In genomic region chr2:91308680-91309079, GRCm38 (mm10) we compare ENCODE assay signal across 17 mouse cellular contexts. TPM values are rescaled to one million over a fixed set of nuclear protein-coding genes. Genes with fewer than 3 reads are reported as not detected.
DNase-seq lines count a peak whose midpoint lies in the region; ATAC-seq and TF ChIP-seq lines count a peak whose summit lies in the region.
"Had no signal": no experiment of that assay in that cellular context is flagged by ENCODE, and none has a peak within 500 bp of the region (broad histone marks: within the 10 kb centered on the region; RNA-seq: fewer than 3 reads in every experiment).

No protein-coding gene starts in this region.

- TF ChIP-seq CTCF in intestine, postnatal 0 days (IDR thresholded peaks at IDR 0.05; ENCODE audit: low read depth), result no peak
- no peak for TF ChIP-seq CTCF in thymus, adult 2 months (IDR thresholded peaks at IDR 0.05; ENCODE audit: borderline replicate concordance, control insufficient read depth, extremely low read depth, insufficient read depth, low read length, poor library complexity)

- no peak overlapping the region for H3K9ac ChIP-seq in intestine, embryonic 15.5 days
- H3K9ac ChIP-seq in intestine, postnatal 0 days (ENCODE audit: low read depth, low read length), result no peak overlapping the region
- H3K9ac ChIP-seq in embryonic facial prominence, embryonic 14.5 days (ENCODE audit: low read depth, low read length), result no peak overlapping the region
- H3K9ac ChIP-seq: embryonic facial prominence, embryonic 13.5 days; lung, embryonic 15.5 days; neural tube, embryonic 15.5 days had no signal

- no peaks in the 10 kb centered on the region for H3K9me3 ChIP-seq in intestine, embryonic 15.5 days
- no peaks in the 10 kb centered on the region for H3K9me3 ChIP-seq in intestine, postnatal 0 days (ENCODE audit: control insufficient read depth)
- no peaks in the 10 kb centered on the region for H3K9me3 ChIP-seq in embryonic facial prominence, embryonic 14.5 days (ENCODE audit: control insufficient read depth, low read length)
- H3K9me3 ChIP-seq: embryonic facial prominence, embryonic 13.5 days; lung, embryonic 15.5 days; neural tube, embryonic 15.5 days had no signal

- no peak overlapping the region for H3K4me2 ChIP-seq in intestine, embryonic 15.5 days (replicated peaks)
- H3K4me2 ChIP-seq in intestine, postnatal 0 days (replicated peaks; ENCODE audit: low read depth), result no peak overlapping the region
- no peak overlapping the region for H3K4me2 ChIP-seq in embryonic facial prominence, embryonic 14.5 days (ENCODE audit: low read depth, low read length)
- H3K4me2 ChIP-seq: embryonic facial prominence, embryonic 13.5 days; lung, embryonic 15.5 days; neural tube, embryonic 15.5 days had no signal

- WGBS in intestine, embryonic 15.5 days, result 27% methylated on average over 5 of the region's 5 CpGs
- 21% methylated on average over 5 of the region's 5 CpGs for WGBS in intestine, postnatal 0 days
- 18% methylated on average over 5 of the region's 5 CpGs for WGBS in embryonic facial prominence, embryonic 14.5 days
- 4% methylated on average over 5 of the region's 5 CpGs for WGBS in thymus, adult 2 months

- ATAC-seq in intestine, embryonic 15.5 days, result peak; percentile 52
- no peak for ATAC-seq in intestine, postnatal 0 days
- ATAC-seq in embryonic facial prominence, embryonic 14.5 days (ENCODE audit: low read depth), result peak; percentile 81
- no peak for ATAC-seq in cerebellum, adult (ENCODE audit: insufficient number of reproducible peaks, low FRiP score, low TSS enrichment)
- ATAC-seq: forebrain, embryonic 14.5 days; hindbrain, postnatal 0 days had no signal

- DNase-seq in CD4-positive helper T cell, adult 2 months (ENCODE audit: low read depth, low spot score), result peak; percentile 6
- DNase-seq in embryonic facial prominence, embryonic 14.5 days (ENCODE audit: low spot score), result peak; percentile 69
- DNase-seq in thymus, adult 2 months, result peak; percentile 75
- DNase-seq in Muller cell, postnatal 12 days (ENCODE audit: inconsistent ontology term), result no peak
- no peak for DNase-seq in urinary bladder, postnatal 10 days (ENCODE audit: low spot score)
- DNase-seq: cerebellum, adult 2 months; heart, adult 11 months; right cerebral cortex, adult 18-20 months had no signal

- no peak overlapping the region for H3K27ac ChIP-seq in intestine, embryonic 15.5 days
- no peak overlapping the region for H3K27ac ChIP-seq in intestine, postnatal 0 days (ENCODE audit: low read depth, low read length)
- H3K27ac ChIP-seq in embryonic facial prominence, embryonic 14.5 days (replicated peaks; ENCODE audit: low read depth, low read length), result no peak overlapping the region
- H3K27ac ChIP-seq in thymus, adult 2 months (ENCODE audit: control insufficient read depth, insufficient read depth, low read length), result peak overlapping the region; percentile 51; the same call in 1 of the 2 replicates
- H3K27ac ChIP-seq: embryonic facial prominence, embryonic 13.5 days; hindbrain, postnatal 0 days; left cerebral cortex, adult 2 months; lung, embryonic 15.5 days; neural tube, embryonic 15.5 days had no signal

- TF ChIP-seq POLR2A in thymus, adult 2 months (IDR thresholded peaks at IDR 0.05; ENCODE audit: control insufficient read depth, extremely low read depth, insufficient read depth, low read length, poor library complexity), result no peak

- H3K4me1 ChIP-seq in intestine, embryonic 15.5 days (replicated peaks), result peaks cover 14% of the 10 kb centered on the region
- H3K4me1 ChIP-seq in intestine, postnatal 0 days (replicated peaks; ENCODE audit: control insufficient read depth, insufficient read depth, low read length), result no peaks in the 10 kb centered on the region
- no peaks in the 10 kb centered on the region for H3K4me1 ChIP-seq in embryonic facial prominence, embryonic 14.5 days (ENCODE audit: control insufficient read depth, insufficient read depth, low read length)
- H3K4me1 ChIP-seq in thymus, adult 2 months (replicated peaks; ENCODE audit: control insufficient read depth, insufficient read depth, low read length), result peaks cover 9% of the 10 kb centered on the region

- H3K4me3 ChIP-seq in intestine, embryonic 15.5 days (replicated peaks), result no peak overlapping the region
- H3K4me3 ChIP-seq in intestine, postnatal 0 days (ENCODE audit: low read depth, low read length), result no peak overlapping the region
- no peak overlapping the region for H3K4me3 ChIP-seq in embryonic facial prominence, embryonic 14.5 days (ENCODE audit: low read depth, low read length)
- no peak overlapping the region for H3K4me3 ChIP-seq in thymus, adult 2 months (ENCODE audit: control insufficient read depth, insufficient read depth, low read length)
- H3K4me3 ChIP-seq: embryonic facial prominence, embryonic 13.5 days; left cerebral cortex, adult 2 months; lung, embryonic 15.5 days; neural tube, embryonic 15.5 days had no signal

- no peaks in the 10 kb centered on the region for H3K36me3 ChIP-seq in intestine, embryonic 15.5 days
- no peaks in the 10 kb centered on the region for H3K36me3 ChIP-seq in intestine, postnatal 0 days (ENCODE audit: control insufficient read depth, insufficient read depth)
- H3K36me3 ChIP-seq in embryonic facial prominence, embryonic 14.5 days (ENCODE audit: control insufficient read depth, insufficient read depth, low read length), result 0 out of 2 replicates have a peak, but pooled peaks cover 5% of the 10 kb centered on the region
- H3K36me3 ChIP-seq in thymus, adult 2 months (ENCODE audit: control insufficient read depth, insufficient read depth, low read length), result no peaks in the 10 kb centered on the region
- H3K36me3 ChIP-seq: lung, embryonic 15.5 days had no signal

- no peaks in the 10 kb centered on the region for H3K27me3 ChIP-seq in intestine, embryonic 15.5 days (replicated peaks)
- H3K27me3 ChIP-seq in intestine, postnatal 0 days (replicated peaks; ENCODE audit: control insufficient read depth, insufficient read depth, low read length), result no peaks in the 10 kb centered on the region
- no peaks in the 10 kb centered on the region for H3K27me3 ChIP-seq in embryonic facial prominence, embryonic 14.5 days (replicated peaks; ENCODE audit: control insufficient read depth, insufficient read depth, low read length)
- no peaks in the 10 kb centered on the region for H3K27me3 ChIP-seq in thymus, adult 2 months (ENCODE audit: control insufficient read depth, insufficient read depth, low read length)
- H3K27me3 ChIP-seq: embryonic facial prominence, embryonic 13.5 days; lung, embryonic 15.5 days; neural tube, embryonic 15.5 days had no signal

RNA-seq across cellular contexts. Expression of gene Arfgap2, which starts 43.9 kb away (rescaled TPM):
- polyA plus RNA-seq in intestine, embryonic 15.5 days (2015; fragmentation: Nextera tagmentation; extraction: Ambion mirVana), result 72.0 and 75.6 TPM in 2 replicates
- 37.6 and 39.0 TPM in 2 replicates for polyA plus RNA-seq in intestine, postnatal 0 days (2015; fragmentation: Nextera tagmentation; extraction: Ambion mirVana)
- 68.1 and 79.3 TPM in 2 replicates for polyA plus RNA-seq in embryonic facial prominence, embryonic 14.5 days (2014; fragmentation: Nextera tagmentation; extraction: Ambion mirVana)
- polyA plus RNA-seq in thymus, adult 2 months (2012; rRNA removed), result 77.6 and 93.9 TPM in 2 replicates

RNA-seq across cellular contexts. Expression of gene Pacsin3, which starts 52.9 kb away (rescaled TPM):
- 21.3 and 22.3 TPM in 2 replicates for polyA plus RNA-seq in intestine, embryonic 15.5 days (2015; fragmentation: Nextera tagmentation; extraction: Ambion mirVana)
- 6.5 and 7.3 TPM in 2 replicates for polyA plus RNA-seq in intestine, postnatal 0 days (2015; fragmentation: Nextera tagmentation; extraction: Ambion mirVana)
- 59.9 and 64.3 TPM in 2 replicates for polyA plus RNA-seq in embryonic facial prominence, embryonic 14.5 days (2014; fragmentation: Nextera tagmentation; extraction: Ambion mirVana)
- polyA plus RNA-seq in thymus, adult 2 months (2012; rRNA removed), result 5.6 and 14.9 TPM in 2 replicates

Comparison
In these comparisons a context has a peak if more than half of its experiments do, and no peak if none do; other contexts are left out.
1. ATAC-seq: peak in intestine, embryonic 15.5 days (single experiment) and embryonic facial prominence, embryonic 14.5 days (single experiment); none in intestine, postnatal 0 days (single experiment) and cerebellum, adult (single experiment).
2. DNase-seq: peak in CD4-positive helper T cell, adult 2 months (single experiment), embryonic facial prominence, embryonic 14.5 days (single experiment) and thymus, adult 2 months (single experiment); none in Muller cell, postnatal 12 days (single experiment) and urinary bladder, postnatal 10 days (single experiment).